Mouse (Mus musculus) brain, embryonic 14.5 days (tissue): ENCODE results near the gene Cd37.

Source experiments
- CTCF ChIP-seq: fragments of 200-500 bp; IDR thresholded peaks from 2 replicates; pipeline ENCODE4 v1.5.1; 2012; ENCODE audit warnings: inconsistent platforms, mild to moderate bottlenecking, moderate library complexity, borderline replicate concordance; ENCODE audit not compliant: insufficient read depth, insufficient read length; ENCODE audit errors: extremely low read depth
- POLR2A ChIP-seq: fragments of 200-500 bp; IDR thresholded peaks from 2 replicates; pipeline ENCODE4 v1.6.1; 2012; ENCODE audit warnings: mild to moderate bottlenecking, inconsistent platforms, borderline replicate concordance; ENCODE audit not compliant: poor library complexity, insufficient read depth, insufficient read length, severe bottlenecking; ENCODE audit errors: extremely low read depth

- TF ChIP-seq CTCF (no peak), POLR2A (0 out of 2 replicates have a peak, but pooled peaks have one; percentile 21)
Measured at GRCm38 (mm10) chr7:45216442-45217183, 22.3 kb downstream of the Cd37 start.
